Mouse (Mus musculus) E14TG2a.4 (cell line): ENCODE measurements at regions not wholly inside any gene's neighbourhood (a gene's known extent, or its start where the extent isn't known, plus 50 kb on each side); places are given as distances from the start of the nearest gene placed in this dataset.
A peak's percentile ranks its signal among the peaks of the same experiment; 100 is the strongest.
"Not testable (repeated sequence)": the region's sequence is repeated elsewhere in the genome, so short reads cannot be mapped to it uniquely, and the experiment has no call there.

Source experiments
- H3K27me3 ChIP-seq: 2 replicates; pipeline ENCODE4 v1.6.1; 2014; ENCODE audit warnings: low read length, control low read depth; ENCODE audit not compliant: insufficient read depth
- H3K36me3 ChIP-seq: 2 replicates; pipeline ENCODE4 v1.6.1; 2014; ENCODE audit warnings: low read length, control low read depth; ENCODE audit not compliant: insufficient read depth
- H3K4me1 ChIP-seq: replicated peaks from 2 replicates; pipeline ENCODE4 v1.6.1; 2014; ENCODE audit warnings: low read depth, low read length, control low read depth
- H3K4me3 ChIP-seq: replicated peaks from 2 replicates; pipeline ENCODE4 v1.5.1; 2014; ENCODE audit warnings: mild to moderate bottlenecking, low read length
- H3K9me3 ChIP-seq: 2 replicates; pipeline ENCODE4 v1.6.1; 2014; ENCODE audit warnings: low read length, control low read depth

- not testable (repeated sequence) for H3K36me3 ChIP-seq, H3K9me3 ChIP-seq, H3K27me3 ChIP-seq, H3K4me1 ChIP-seq
- peak overlapping the region; percentile 77 for H3K4me3 ChIP-seq
Observed at GRCm38 (mm10) chr14:113373036-113373695, 58.8 kb downstream of the Tpm3-rs7 start.
